Mouse (Mus musculus): ENCODE data around the gene Ncbp1. TPM values are rescaled to one million over a fixed set of nuclear protein-coding genes. Genes with fewer than 3 reads are reported as not detected.
A peak's percentile ranks its signal among the peaks of the same experiment; 100 is the strongest.

Gene Ncbp1
- polyA plus RNA-seq, 1 experiment from 2014 or later: 118 TPM

DNA sequence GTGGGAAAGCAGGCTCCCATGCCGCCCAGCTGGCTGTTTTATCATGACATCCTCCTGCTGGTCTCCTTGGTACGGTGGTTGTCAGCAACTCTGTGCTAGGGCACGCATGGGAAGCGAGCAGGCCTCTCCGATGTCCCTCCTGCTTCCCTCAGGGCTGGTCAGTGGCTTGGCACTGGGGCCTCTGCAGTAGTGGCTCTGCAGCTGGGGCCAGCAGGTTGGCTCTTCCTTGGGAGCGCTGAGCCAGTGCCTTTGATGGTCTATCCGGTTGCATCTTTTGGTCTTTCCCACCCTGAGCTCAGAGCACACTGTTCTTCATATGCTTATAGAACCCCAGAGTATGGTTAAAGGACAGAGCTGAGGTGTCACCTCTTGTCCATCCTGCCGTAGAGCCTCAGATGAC, 28.3 kb upstream of the Ncbp1 start:
- no peaks in the 10 kb centered on the region for H3K9me3 ChIP-seq (replicated peaks)
- no peaks in the 10 kb centered on the region for H3K27me3 ChIP-seq (ENCODE audit: low read depth, poor library complexity, severe bottlenecking)
- H3K4me3 ChIP-seq: no peak overlapping the region
- no peak overlapping the region for H3K27ac ChIP-seq
- DNase-seq (ENCODE audit: low spot score): no peak
- H3K4me1 ChIP-seq: no peaks in the 10 kb centered on the region
- 89% methylated on average over 8 of the region's 8 CpGs for whole genome bisulfite sequencing
- H3K36me3 ChIP-seq: peaks cover 21% of the 10 kb centered on the region

- DNase-seq (ENCODE audit: low spot score): no peak
- H3K4me1 ChIP-seq: no peaks in the 10 kb centered on the region
- no peaks in the 10 kb centered on the region for H3K9me3 ChIP-seq (replicated peaks)
- H3K4me3 ChIP-seq: no peak overlapping the region
- peaks cover 33% of the 10 kb centered on the region for H3K36me3 ChIP-seq
- WGBS: 75% methylated on average over 3 of the region's 3 CpGs
- H3K27me3 ChIP-seq (ENCODE audit: low read depth, poor library complexity, severe bottlenecking): no peaks in the 10 kb centered on the region
- H3K27ac ChIP-seq: no peak overlapping the region
Observed at GRCm38 (mm10) chr4:46111361-46111760, 27.1 kb upstream of the Ncbp1 start.

- DNase-seq (ENCODE audit: low spot score): no peak
- no peak overlapping the region for H3K4me3 ChIP-seq
- no peaks in the 10 kb centered on the region for H3K27me3 ChIP-seq (ENCODE audit: low read depth, poor library complexity, severe bottlenecking)
- no peaks in the 10 kb centered on the region for H3K9me3 ChIP-seq (replicated peaks)
- no peak overlapping the region for H3K27ac ChIP-seq
- peaks cover 73% of the 10 kb centered on the region for H3K36me3 ChIP-seq
- H3K4me1 ChIP-seq: no peaks in the 10 kb centered on the region
- WGBS: 78% methylated on average over 1 of the region's 1 CpGs
Observed at GRCm38 (mm10) chr4:46115308-46115707, 23.1 kb upstream of the Ncbp1 start.

GRCm38 (mm10) chr4:46116544-46117175, 21.8 kb upstream of the Ncbp1 start:
- Histone ChIP-seq H3K36me3 (peaks cover 86% of the 10 kb centered on the region), H3K27me3 (ENCODE audit: low read depth, poor library complexity, severe bottlenecking) (no peaks in the 10 kb centered on the region), H3K9me3 (replicated peaks) (no peaks in the 10 kb centered on the region), H3K4me3 (no peak overlapping the region), H3K4me1 (no peaks in the 10 kb centered on the region), H3K27ac (no peak overlapping the region)
- no peak for DNase-seq (ENCODE audit: low spot score)
- 89% methylated on average over 10 of the region's 10 CpGs for WGBS

- no peak for DNase-seq (ENCODE audit: low spot score)
- Histone ChIP-seq H3K36me3 (peaks cover 95% of the 10 kb centered on the region), H3K27me3 (ENCODE audit: low read depth, poor library complexity, severe bottlenecking) (no peaks in the 10 kb centered on the region), H3K4me3 (no peak overlapping the region), H3K9me3 (replicated peaks) (no peaks in the 10 kb centered on the region), H3K27ac (no peak overlapping the region), H3K4me1 (no peaks in the 10 kb centered on the region)
- 96% methylated on average over 4 of the region's 4 CpGs for WGBS
Observed at GRCm38 (mm10) chr4:46117536-46117935, 20.9 kb upstream of the Ncbp1 start.

- H3K4me1 ChIP-seq: no peaks in the 10 kb centered on the region
Observed at GRCm38 (mm10) chr4:46119514-46120094, 18.8 kb upstream of the Ncbp1 start.

DNA sequence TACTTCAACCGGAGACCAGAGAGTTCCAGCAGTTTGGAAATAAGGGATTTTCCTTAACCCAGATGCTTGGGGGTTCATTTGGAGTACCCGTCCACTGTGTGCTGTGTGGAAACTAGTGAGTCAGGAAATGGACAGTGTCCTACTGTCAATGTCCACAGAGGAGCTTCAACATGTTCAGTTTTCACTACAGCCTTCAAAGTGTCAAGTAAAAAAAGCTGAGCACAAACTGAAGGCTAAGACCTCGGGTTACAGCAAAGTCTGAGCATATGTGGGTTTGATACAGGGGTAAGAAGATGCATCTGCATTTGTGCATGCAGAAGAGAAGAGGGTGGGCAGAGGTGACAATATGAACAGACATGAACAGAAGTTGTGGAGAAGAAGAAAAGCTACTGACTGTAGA, 17.6 kb upstream of the Ncbp1 start:
- peaks cover 100% of the 10 kb centered on the region for H3K36me3 ChIP-seq
- 90% methylated on average over 3 of the region's 3 CpGs for WGBS

More at GRCm38 (mm10) chr4:46119514-46120094, 18.8 kb upstream of the Ncbp1 start:
- DNase-seq (ENCODE audit: low spot score): no peak
- H3K27ac ChIP-seq: no peak overlapping the region
- H3K9me3 ChIP-seq (replicated peaks): no peaks in the 10 kb centered on the region
- 96% methylated on average over 14 of the region's 14 CpGs for WGBS
- H3K4me3 ChIP-seq: no peak overlapping the region
- H3K36me3 ChIP-seq: peaks cover 99% of the 10 kb centered on the region
- no peaks in the 10 kb centered on the region for H3K27me3 ChIP-seq (ENCODE audit: low read depth, poor library complexity, severe bottlenecking)

DNA sequence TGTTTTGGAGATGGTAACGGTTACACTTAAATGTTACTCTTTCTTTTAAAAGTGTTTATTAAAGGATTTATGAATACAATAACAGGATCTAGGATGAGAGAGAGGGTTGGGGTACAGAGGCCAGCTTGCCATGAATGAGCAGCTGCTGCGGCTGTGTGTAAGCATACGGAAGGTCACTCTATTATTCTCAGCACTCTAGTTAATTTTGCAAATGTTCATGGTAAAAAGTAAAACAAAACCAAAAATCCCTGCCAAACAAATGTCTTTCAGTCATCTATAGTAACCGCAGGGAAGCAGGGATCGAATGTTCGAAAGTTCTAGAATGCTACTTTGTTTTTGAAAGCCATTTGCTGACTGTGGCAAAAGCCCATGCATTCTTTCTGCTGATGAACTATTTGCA, 15.1 kb upstream of the Ncbp1 start:
- DNase-seq (ENCODE audit: low spot score): no peak
- Histone ChIP-seq H3K4me3 (no peak overlapping the region), H3K27ac (no peak overlapping the region), H3K27me3 (ENCODE audit: low read depth, poor library complexity, severe bottlenecking) (no peaks in the 10 kb centered on the region), H3K36me3 (peaks cover 96% of the 10 kb centered on the region), H3K4me1 (no peaks in the 10 kb centered on the region), H3K9me3 (replicated peaks) (no peaks in the 10 kb centered on the region)
- WGBS: 98% methylated on average over 6 of the region's 6 CpGs

More for the DNA sequence above, 17.6 kb upstream of the Ncbp1 start:
- no peak overlapping the region for H3K4me3 ChIP-seq
- no peak for DNase-seq (ENCODE audit: low spot score)
- no peaks in the 10 kb centered on the region for H3K9me3 ChIP-seq (replicated peaks)
- no peaks in the 10 kb centered on the region for H3K4me1 ChIP-seq
- no peak overlapping the region for H3K27ac ChIP-seq
- no peaks in the 10 kb centered on the region for H3K27me3 ChIP-seq (ENCODE audit: low read depth, poor library complexity, severe bottlenecking)

DNA sequence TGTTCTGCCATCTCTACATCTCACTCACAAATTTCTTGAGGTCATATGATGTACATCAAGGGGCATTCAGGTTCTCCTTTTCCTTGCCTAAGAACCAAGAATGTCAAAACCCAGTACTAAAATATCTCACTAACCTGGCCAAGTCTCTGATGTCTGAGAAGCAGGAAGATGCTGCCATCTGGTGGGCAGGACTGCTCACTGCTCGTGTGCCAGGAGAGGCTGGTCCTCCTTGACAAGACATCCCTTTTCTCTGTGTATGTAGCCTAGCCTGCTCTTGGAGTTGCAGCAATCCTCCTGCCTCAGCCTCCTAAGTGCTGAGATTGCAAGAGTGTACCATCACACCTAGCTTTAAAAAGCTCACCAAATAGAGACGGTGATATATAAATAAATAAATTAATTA, 11.9 kb upstream of the Ncbp1 start:
- no peaks in the 10 kb centered on the region for H3K27me3 ChIP-seq (ENCODE audit: low read depth, poor library complexity, severe bottlenecking)
- H3K4me1 ChIP-seq: no peaks in the 10 kb centered on the region
- peaks cover 95% of the 10 kb centered on the region for H3K36me3 ChIP-seq
- peak; percentile 71 for DNase-seq (ENCODE audit: low spot score)
- H3K9me3 ChIP-seq (replicated peaks): no peaks in the 10 kb centered on the region
- 44% methylated on average over 2 of the region's 2 CpGs for WGBS
- H3K4me3 ChIP-seq: no peak overlapping the region
- H3K27ac ChIP-seq: no peak overlapping the region

- Histone ChIP-seq H3K4me1 (no peaks in the 10 kb centered on the region), H3K27me3 (ENCODE audit: low read depth, poor library complexity, severe bottlenecking) (no peaks in the 10 kb centered on the region), H3K9me3 (replicated peaks) (no peaks in the 10 kb centered on the region), H3K27ac (no peak overlapping the region), H3K4me3 (no peak overlapping the region), H3K36me3 (peaks cover 95% of the 10 kb centered on the region)
- DNase-seq (ENCODE audit: low spot score): no peak
- WGBS: 96% methylated on average over 8 of the region's 8 CpGs
Observed at GRCm38 (mm10) chr4:46129311-46130004, 9.0 kb upstream of the Ncbp1 start.

GRCm38 (mm10) chr4:46130221-46130620, 8.2 kb upstream of the Ncbp1 start:
- no peak overlapping the region for H3K27ac ChIP-seq
- peaks cover 94% of the 10 kb centered on the region for H3K36me3 ChIP-seq
- H3K27me3 ChIP-seq (ENCODE audit: low read depth, poor library complexity, severe bottlenecking): no peaks in the 10 kb centered on the region
- DNase-seq (ENCODE audit: low spot score): peak; percentile 59
- H3K4me1 ChIP-seq: no peaks in the 10 kb centered on the region
- H3K4me3 ChIP-seq: no peak overlapping the region
- no peaks in the 10 kb centered on the region for H3K9me3 ChIP-seq (replicated peaks)
- 77% methylated on average over 3 of the region's 3 CpGs for WGBS

DNA sequence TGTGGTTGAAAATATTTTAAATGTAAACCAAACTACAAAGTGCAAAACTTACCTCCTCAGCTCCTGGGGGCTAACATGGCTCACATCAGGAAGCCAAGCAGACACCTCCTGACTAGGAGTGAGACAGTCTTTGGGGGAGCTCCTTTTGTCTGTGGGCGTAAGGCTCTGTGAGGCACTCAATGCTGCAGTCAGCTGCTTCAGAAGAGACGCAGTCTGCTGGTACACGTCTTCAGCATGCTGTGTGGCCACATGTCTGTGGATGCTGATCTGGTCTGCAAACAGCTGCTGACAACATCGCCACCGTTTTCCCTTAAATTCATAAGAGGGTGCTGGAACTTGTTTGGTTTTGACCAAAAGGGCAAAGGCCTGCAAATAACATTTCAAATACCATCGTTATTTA, 6.6 kb upstream of the Ncbp1 start:
- Histone ChIP-seq H3K4me3 (no peak overlapping the region), H3K27me3 (ENCODE audit: low read depth, poor library complexity, severe bottlenecking) (no peaks in the 10 kb centered on the region), H3K27ac (no peak overlapping the region), H3K4me1 (peaks cover 2% of the 10 kb centered on the region; the same call in 1 of the 2 replicates), H3K36me3 (peaks cover 82% of the 10 kb centered on the region), H3K9me3 (replicated peaks) (no peaks in the 10 kb centered on the region)
- no peak for DNase-seq (ENCODE audit: low spot score)
- 91% methylated on average over 6 of the region's 6 CpGs for WGBS

- H3K27ac ChIP-seq: peak overlapping the region; percentile 97
- peaks cover 18% of the 10 kb centered on the region for H3K4me1 ChIP-seq
- DNase-seq (ENCODE audit: low spot score): peak; percentile 38
- H3K9me3 ChIP-seq (replicated peaks): no peaks in the 10 kb centered on the region
- no peaks in the 10 kb centered on the region for H3K27me3 ChIP-seq (ENCODE audit: low read depth, poor library complexity, severe bottlenecking)
- H3K36me3 ChIP-seq: peaks cover 36% of the 10 kb centered on the region
- H3K4me3 ChIP-seq: peak overlapping the region; percentile 93
- 7% methylated on average over 17 of the region's 17 CpGs for WGBS
Observed at GRCm38 (mm10) chr4:46137629-46138286, 655 bp upstream of the Ncbp1 start.

Measured in limb, embryonic 10.5 days (tissue).